Mouse (Mus musculus) embryonic facial prominence, embryonic 11.5 days (tissue): ENCODE measurements around the gene Cyp4f13. TPM values are rescaled to one million over a fixed set of nuclear protein-coding genes. Genes with fewer than 3 reads are reported as not detected.
A peak's percentile ranks its signal among the peaks of the same experiment; 100 is the strongest.

Experiments used
- ATAC-seq: fragments of 200-750 bp; cut with Nextera tagmentation; replicated peaks from 2 replicates; pipeline ENCODE4 v1.8.0; 2017; ENCODE audit warnings: low read depth; ENCODE audit not compliant: insufficient number of reproducible peaks, low FRiP score, low TSS enrichment
- DNase-seq: peaks from one replicate; pipeline ENCODE4 v3.0.0-alpha.2; 2015; ENCODE audit warnings: low spot score
- H3K27ac ChIP-seq: fragments of 300-500 bp; sonication (generic); replicated peaks from 2 replicates; pipeline ENCODE4 v1.5.1; 2014; ENCODE audit warnings: mild to moderate bottlenecking, low read depth, low read length, control low read depth
- H3K27me3 ChIP-seq: fragments of 300-500 bp; sonication (generic); 2 replicates; pipeline ENCODE4 v1.6.1; 2014; ENCODE audit warnings: mild to moderate bottlenecking, low read length, moderate library complexity, mixed read lengths; ENCODE audit not compliant: control insufficient read depth, insufficient read depth
- H3K36me3 ChIP-seq: fragments of 300-500 bp; sonication (generic); replicated peaks from 2 replicates; pipeline ENCODE4 v1.6.1; 2014; ENCODE audit warnings: low read depth, mild to moderate bottlenecking, low read length, moderate library complexity, mixed read lengths; ENCODE audit not compliant: control insufficient read depth, insufficient read depth
- H3K4me1 ChIP-seq: fragments of 300-500 bp; sonication (generic); 2 replicates; pipeline ENCODE4 v1.6.1; 2014; ENCODE audit warnings: low read length, mixed read lengths; ENCODE audit not compliant: control insufficient read depth, insufficient read depth
- H3K4me2 ChIP-seq: fragments of 300-500 bp; sonication (generic); 2 replicates; pipeline ENCODE4 v1.6.1; 2014; ENCODE audit warnings: low read depth, mild to moderate bottlenecking, control low read depth, low read length, moderate library complexity
- H3K4me3 ChIP-seq: fragments of 300-500 bp; sonication (generic); 2 replicates; pipeline ENCODE4 v1.5.1; 2014; ENCODE audit warnings: low read depth, low read length, control low read depth
- H3K9ac ChIP-seq: fragments of 300-500 bp; sonication (generic); replicated peaks from 2 replicates; pipeline ENCODE4 v1.6.1; 2014; ENCODE audit warnings: mild to moderate bottlenecking, control low read depth, low read length
- H3K9me3 ChIP-seq: fragments of 300-500 bp; sonication (generic); replicated peaks from 2 replicates; pipeline ENCODE4 v1.6.1; 2016; ENCODE audit warnings: mild to moderate bottlenecking, low read length, inconsistent platforms, mixed read lengths; ENCODE audit not compliant: control insufficient read depth
- WGBS: fragments of 180-500 bp; shearing (Covaris S2); extraction: QIAGEN DNeasy Blood & Tissue Kit; methylation state at CpG from one replicate; pipeline ENCODE4 v1.1.7; 2014; 5-methylcytosine and 5-hydroxymethylcytosine counted together
- polyA plus RNA-seq: library from polyadenylated mRNA; unstranded; fragments of >200 nt; fragmentation: Nextera tagmentation; extraction: Ambion mirVana; gene quantifications from 2 replicates; pipeline ENCODE4 v1.2.1, GENCODE M21; 2014

Gene Cyp4f13
- polyA plus RNA-seq, 1 experiment from 2014 or later = 2.7 TPM

- H3K27ac ChIP-seq = no peak overlapping the region
- no peak for ATAC-seq
- H3K9me3 ChIP-seq = no peaks in the 10 kb centered on the region
- no peaks in the 10 kb centered on the region for H3K4me1 ChIP-seq
- WGBS = 54% methylated on average over 1 of the region's 1 CpGs
- H3K9ac ChIP-seq = no peak overlapping the region
- H3K36me3 ChIP-seq = no peaks in the 10 kb centered on the region
- no peaks in the 10 kb centered on the region for H3K27me3 ChIP-seq
- H3K4me3 ChIP-seq = no peak overlapping the region
- H3K4me2 ChIP-seq = no peak overlapping the region
- no peak for DNase-seq
Observed at GRCm38 (mm10) chr17:32901751-32902525, 45.3 kb downstream of the Cyp4f13 start.

- 89% methylated on average over 4 of the region's 4 CpGs for WGBS
- Histone ChIP-seq H3K9ac (no peak overlapping the region), H3K27me3 (no peaks in the 10 kb centered on the region), H3K36me3 (no peaks in the 10 kb centered on the region), H3K4me2 (no peak overlapping the region), H3K4me3 (no peak overlapping the region), H3K9me3 (no peaks in the 10 kb centered on the region), H3K27ac (no peak overlapping the region), H3K4me1 (peaks cover 2% of the 10 kb centered on the region; the same call in 1 of the 2 replicates)
- ATAC-seq (no peak), DNase-seq (no peak)
Observed at GRCm38 (mm10) chr17:32895421-32895820, 51.8 kb downstream of the Cyp4f13 start.

- 74% methylated on average over 3 of the region's 3 CpGs for WGBS
- Histone ChIP-seq H3K4me1 (peaks cover 4% of the 10 kb centered on the region; the same call in 1 of the 2 replicates), H3K4me2 (no peak overlapping the region), H3K36me3 (no peaks in the 10 kb centered on the region), H3K9me3 (no peaks in the 10 kb centered on the region), H3K27ac (no peak overlapping the region), H3K4me3 (no peak overlapping the region), H3K9ac (no peak overlapping the region), H3K27me3 (no peaks in the 10 kb centered on the region)
- ATAC-seq (no peak), DNase-seq (no peak)
Observed at GRCm38 (mm10) chr17:32893901-32894300, 53.3 kb downstream of the Cyp4f13 start.

DNA sequence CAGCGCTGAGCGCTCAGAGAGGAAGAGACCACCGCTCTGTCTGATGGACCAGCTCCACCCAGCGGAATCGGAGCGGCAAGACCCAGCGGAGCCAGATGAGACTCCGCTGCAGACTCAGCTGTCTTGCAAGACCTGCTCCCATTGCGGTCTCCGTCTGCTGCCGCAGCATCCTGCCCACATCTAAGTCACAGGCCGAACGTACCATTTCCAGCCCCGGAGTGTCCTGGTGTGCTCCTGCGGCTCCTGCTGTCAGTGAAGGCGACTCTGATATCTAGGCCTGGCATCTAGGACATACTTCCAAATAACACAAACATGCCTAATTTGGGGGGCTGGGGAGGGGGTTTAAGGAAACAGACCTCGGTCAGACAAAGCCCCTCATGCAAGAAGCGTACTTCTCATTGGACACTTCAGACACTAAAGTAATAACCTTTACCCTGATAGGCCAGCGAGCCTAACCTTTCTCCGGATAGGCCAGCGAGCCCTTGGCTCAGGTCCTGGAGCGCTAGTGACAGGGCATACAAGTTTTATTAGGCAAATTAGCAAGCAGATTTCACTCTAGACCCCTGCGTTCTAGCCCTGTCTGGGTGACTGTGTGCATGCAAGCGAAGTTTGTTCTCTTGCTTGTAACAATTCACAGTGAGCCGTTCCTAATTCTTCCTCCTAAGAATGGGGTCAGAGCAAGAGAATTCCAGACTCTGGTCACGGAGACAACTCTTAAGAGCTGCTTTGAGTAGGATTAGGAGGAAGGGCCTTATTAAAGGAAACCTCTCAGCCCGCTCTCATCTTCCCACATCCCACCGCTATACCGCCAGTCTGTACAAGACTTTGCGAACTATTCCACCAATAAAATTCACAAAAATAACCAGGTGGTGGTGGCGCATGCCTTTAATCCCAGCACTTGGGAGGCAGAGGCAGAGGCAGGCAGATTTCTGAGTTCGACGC lies 55.7 kb downstream of the Cyp4f13 start, which contains the start of gene Zfp870:
TSS of gene Zfp870 (minus strand) at position 404 of the 942 bp plus-strand sequence.
- Histone ChIP-seq H3K27ac (peak within 1 kb of the TSS; percentile 70; the same call in 1 of the 2 replicates), H3K9me3 (no peaks in the 10 kb centered on the region), H3K4me2 (peak within 1 kb of the TSS; percentile 74), H3K9ac (peak within 1 kb of the TSS; percentile 83), H3K4me3 (peak within 1 kb of the TSS; percentile 75), H3K27me3 (no peaks in the 10 kb centered on the region), H3K36me3 (no peaks in the 10 kb centered on the region), H3K4me1 (peaks cover 4% of the 10 kb centered on the region; the same call in 1 of the 2 replicates)
- DNase-seq (peak; percentile 97), ATAC-seq (peak; percentile 96)
- 13% methylated on average over 33 of the region's 33 CpGs for WGBS

GRCm38 (mm10) chr17:32890852-32891238 lies 56.4 kb downstream of the Cyp4f13 start:
- ATAC-seq = no peak; the same call in none of the 2 replicates
- H3K36me3 ChIP-seq = no peaks in the 10 kb centered on the region
- H3K27ac ChIP-seq = peak overlapping the region; percentile 70; the same call in 1 of the 2 replicates
- peak overlapping the region; percentile 83 for H3K9ac ChIP-seq
- DNase-seq = no peak
- peak overlapping the region; percentile 74 for H3K4me2 ChIP-seq
- no peaks in the 10 kb centered on the region for H3K9me3 ChIP-seq
- H3K4me3 ChIP-seq = peak overlapping the region; percentile 75
- H3K4me1 ChIP-seq = peaks cover 4% of the 10 kb centered on the region; the same call in 1 of the 2 replicates
- no peaks in the 10 kb centered on the region for H3K27me3 ChIP-seq
- WGBS = 8% methylated on average over 11 of the region's 11 CpGs

DNA sequence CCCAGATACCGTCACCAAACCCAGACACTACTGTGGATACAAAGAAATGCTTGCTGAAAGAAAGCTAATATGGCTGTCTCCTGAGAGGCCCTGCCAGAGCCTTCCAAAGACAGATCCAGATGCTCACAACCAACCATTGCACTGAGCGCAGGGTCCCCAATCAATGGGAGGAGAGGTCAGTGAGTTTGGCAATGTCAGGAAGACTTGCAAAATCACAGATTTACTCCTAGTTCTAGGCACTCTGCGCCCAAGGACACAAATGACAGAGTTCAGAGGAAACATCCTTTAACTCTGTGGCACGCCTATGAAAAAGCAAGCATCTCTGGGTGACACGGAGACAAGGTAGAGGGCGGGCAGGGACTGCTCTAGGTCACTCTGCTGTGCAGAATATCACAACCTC lies 57.6 kb downstream of the Cyp4f13 start:
- Histone ChIP-seq H3K4me3 (no peak overlapping the region), H3K36me3 (no peaks in the 10 kb centered on the region), H3K9me3 (no peaks in the 10 kb centered on the region), H3K27ac (no peak overlapping the region), H3K27me3 (no peaks in the 10 kb centered on the region), H3K4me2 (no peak overlapping the region), H3K4me1 (peaks cover 4% of the 10 kb centered on the region; the same call in 1 of the 2 replicates), H3K9ac (no peak overlapping the region)
- 95% methylated on average over 6 of the region's 6 CpGs for WGBS
- ATAC-seq (no peak), DNase-seq (no peak)

- no peaks in the 10 kb centered on the region for H3K9me3 ChIP-seq
- H3K27me3 ChIP-seq = no peaks in the 10 kb centered on the region
- no peak overlapping the region for H3K4me2 ChIP-seq
- no peaks in the 10 kb centered on the region for H3K4me1 ChIP-seq
- H3K9ac ChIP-seq = no peak overlapping the region
- no peaks in the 10 kb centered on the region; the same call in 1 of the 2 replicates for H3K36me3 ChIP-seq
- WGBS = 88% methylated on average over 14 of the region's 14 CpGs
- DNase-seq (no peak), ATAC-seq (no peak)
- no peak overlapping the region for H3K4me3 ChIP-seq
- H3K27ac ChIP-seq = no peak overlapping the region
Observed at GRCm38 (mm10) chr17:32880320-32881218, 66.6 kb downstream of the Cyp4f13 start.
